Mouse (Mus musculus) MEL (cell line): ENCODE measurements at regions not wholly inside any gene's neighbourhood (a gene's known extent, or its start where the extent isn't known, plus 50 kb on each side); places are given as distances from the start of the nearest gene placed in this dataset.

ENCODE experiments used
- DNase-seq: peaks from one replicate; pipeline ENCODE4 v3.0.0; 2011; ENCODE audit warnings: low read depth, low spot score
- H3K27ac ChIP-seq: 2 replicates; pipeline ENCODE4 v1.5.1; 2012; ENCODE audit warnings: low read depth, mild to moderate bottlenecking, control low read depth, low read length, moderate library complexity; ENCODE audit not compliant: control insufficient read depth
- H3K27me3 ChIP-seq, 2 experiments: fragments of 150-350 bp in 1 of 2; sonication (generic) in 1 of 2; 2 replicates each; pipeline ENCODE4 v1.6.1; 2012; ENCODE audit warnings: low read length in 2 of 2, mild to moderate bottlenecking in 2 of 2, improper control_type of control experiment in 1 of 2, moderate library complexity in 1 of 2; ENCODE audit not compliant: insufficient read depth in 2 of 2, control insufficient read depth in 1 of 2
- H3K36me3 ChIP-seq, 2 experiments: 2 replicates each; pipeline ENCODE4 v1.6.1; 2012 to 2014; ENCODE audit warnings: low read length in 2 of 2, improper control_type of control experiment in 1 of 2, inconsistent platforms in 1 of 2, mild to moderate bottlenecking in 1 of 2; ENCODE audit not compliant: insufficient read depth in 2 of 2, control insufficient read depth in 1 of 2
- H3K4me1 ChIP-seq, 2 experiments: fragments of 150-350 bp in 1 of 2; sonication (generic) in 1 of 2; 2 replicates each; pipeline ENCODE4 v1.6.1; 2012; ENCODE audit warnings: low read length in 2 of 2, improper control_type of control experiment in 1 of 2, mild to moderate bottlenecking in 1 of 2; ENCODE audit not compliant: insufficient read depth in 2 of 2, control insufficient read depth in 1 of 2
- H3K4me3 ChIP-seq, 2 experiments: fragments of 150-350 bp in 1 of 2; sonication (generic) in 1 of 2; 2 replicates each; pipeline ENCODE4 v1.5.1; 2012; ENCODE audit warnings: low read depth in 2 of 2, low read length in 2 of 2, mild to moderate bottlenecking in 2 of 2, moderate library complexity in 2 of 2, control low read depth in 1 of 2, improper control_type of control experiment in 1 of 2; ENCODE audit not compliant: control insufficient read depth in 1 of 2, insufficient read depth in 1 of 2
- H3K79me2 ChIP-seq: 2 replicates; pipeline ENCODE4 v1.6.1; 2012; ENCODE audit warnings: mild to moderate bottlenecking, low read length, moderate library complexity; ENCODE audit not compliant: control insufficient read depth, poor library complexity, insufficient read depth
- H3K9ac ChIP-seq: 2 replicates; pipeline ENCODE4 v1.6.1; 2012; ENCODE audit warnings: low read depth, mild to moderate bottlenecking, control low read depth, low read length, moderate library complexity; ENCODE audit not compliant: control insufficient read depth, poor library complexity, severe bottlenecking
- H3K9me3 ChIP-seq: fragments of 150-350 bp; sonication (generic); replicated peaks from 2 replicates; pipeline ENCODE4 v1.6.1; 2012; ENCODE audit warnings: mild to moderate bottlenecking, low read length, improper control_type of control experiment, moderate library complexity; ENCODE audit not compliant: insufficient read depth
- BHLHE40 ChIP-seq: IDR thresholded peaks from 2 replicates; pipeline ENCODE4 v1.6.1; 2012; ENCODE audit warnings: low read depth, mild to moderate bottlenecking, inconsistent platforms, low read length, improper control_type of control experiment, borderline replicate concordance
- CHD1 ChIP-seq: IDR thresholded peaks from 2 replicates; pipeline ENCODE4 v1.6.1; 2012; ENCODE audit warnings: low read depth, mild to moderate bottlenecking, inconsistent platforms, low read length, improper control_type of control experiment
- GABPA ChIP-seq: IDR thresholded peaks from 2 replicates; pipeline ENCODE4 v1.6.1; 2012; ENCODE audit warnings: low read depth, mild to moderate bottlenecking, inconsistent platforms, low read length, improper control_type of control experiment, moderate library complexity
- JUND ChIP-seq: IDR thresholded peaks from 2 replicates; pipeline ENCODE4 v1.6.1; 2011; ENCODE audit warnings: low read depth, mild to moderate bottlenecking, improper control_type of control experiment, low read length
- KAT2A ChIP-seq: conservative IDR thresholded peaks from 2 replicates; pipeline ENCODE4 v1.6.1; 2012; ENCODE audit warnings: low read depth, low read length, improper control_type of control experiment, inconsistent platforms
- MEF2A ChIP-seq: IDR thresholded peaks from 2 replicates; pipeline ENCODE4 v1.6.1; 2014; ENCODE audit warnings: low read depth, mild to moderate bottlenecking, inconsistent platforms, low read length, improper control_type of control experiment; ENCODE audit not compliant: poor library complexity, insufficient replicate concordance, severe bottlenecking; ENCODE audit errors: extremely low read depth
- MXI1 ChIP-seq: IDR thresholded peaks from 2 replicates; pipeline ENCODE4 v1.6.1; 2011; ENCODE audit warnings: mild to moderate bottlenecking, low read depth, low read length, improper control_type of control experiment
- NELFE ChIP-seq: IDR thresholded peaks from 2 replicates; pipeline ENCODE4 v1.6.1; 2011; ENCODE audit warnings: low read depth, low read length, improper control_type of control experiment
- NRF1 ChIP-seq: IDR thresholded peaks from 2 replicates; pipeline ENCODE4 v1.6.1; 2014; ENCODE audit warnings: low read depth, mild to moderate bottlenecking, inconsistent platforms, low read length, improper control_type of control experiment, moderate library complexity; ENCODE audit not compliant: poor library complexity, insufficient read depth, severe bottlenecking
- POLR2A ChIP-seq, 2 experiments: IDR thresholded peaks; 2 replicates each; pipeline ENCODE4 v1.6.1; 2011 to 2012; ENCODE audit warnings: low read length in 2 of 2, mild to moderate bottlenecking in 2 of 2, control low read depth in 1 of 2, improper control_type of control experiment in 1 of 2, low read depth in 1 of 2, moderate library complexity in 1 of 2; ENCODE audit not compliant: control insufficient read depth in 1 of 2, insufficient read depth in 1 of 2, poor library complexity in 1 of 2
- POLR2AphosphoS2 ChIP-seq: IDR thresholded peaks from 2 replicates; pipeline ENCODE4 v1.6.1; 2011; ENCODE audit warnings: low read length, improper control_type of control experiment
- RAD21 ChIP-seq: IDR thresholded peaks from 2 replicates; pipeline ENCODE4 v1.6.1; 2011; ENCODE audit warnings: mild to moderate bottlenecking, low read depth, low read length, improper control_type of control experiment
- SIN3A ChIP-seq: IDR thresholded peaks from 2 replicates; pipeline ENCODE4 v1.6.1; 2012; ENCODE audit warnings: low read length, improper control_type of control experiment, inconsistent platforms
- TBP ChIP-seq: IDR thresholded peaks from 2 replicates; pipeline ENCODE4 v1.8.0; 2011; ENCODE audit warnings: low read depth, low read length, improper control_type of control experiment
- USF1 ChIP-seq: IDR thresholded peaks from 2 replicates; pipeline ENCODE4 v1.6.1; 2014; ENCODE audit warnings: low read depth, mild to moderate bottlenecking, inconsistent platforms, low read length, improper control_type of control experiment, moderate library complexity
- USF2 ChIP-seq, 2 experiments: IDR thresholded peaks; 2 replicates each; pipeline ENCODE4 v1.6.1; 2011 to 2012; ENCODE audit warnings: improper control_type of control experiment in 2 of 2, low read length in 2 of 2, borderline replicate concordance in 1 of 2, inconsistent platforms in 1 of 2, low read depth in 1 of 2, mild to moderate bottlenecking in 1 of 2; ENCODE audit not compliant: insufficient read depth in 1 of 2
- ZKSCAN1 ChIP-seq: IDR thresholded peaks from 2 replicates; pipeline ENCODE4 v1.6.1; 2012; ENCODE audit warnings: low read depth, mild to moderate bottlenecking, inconsistent platforms, low read length, improper control_type of control experiment, moderate library complexity

DNA sequence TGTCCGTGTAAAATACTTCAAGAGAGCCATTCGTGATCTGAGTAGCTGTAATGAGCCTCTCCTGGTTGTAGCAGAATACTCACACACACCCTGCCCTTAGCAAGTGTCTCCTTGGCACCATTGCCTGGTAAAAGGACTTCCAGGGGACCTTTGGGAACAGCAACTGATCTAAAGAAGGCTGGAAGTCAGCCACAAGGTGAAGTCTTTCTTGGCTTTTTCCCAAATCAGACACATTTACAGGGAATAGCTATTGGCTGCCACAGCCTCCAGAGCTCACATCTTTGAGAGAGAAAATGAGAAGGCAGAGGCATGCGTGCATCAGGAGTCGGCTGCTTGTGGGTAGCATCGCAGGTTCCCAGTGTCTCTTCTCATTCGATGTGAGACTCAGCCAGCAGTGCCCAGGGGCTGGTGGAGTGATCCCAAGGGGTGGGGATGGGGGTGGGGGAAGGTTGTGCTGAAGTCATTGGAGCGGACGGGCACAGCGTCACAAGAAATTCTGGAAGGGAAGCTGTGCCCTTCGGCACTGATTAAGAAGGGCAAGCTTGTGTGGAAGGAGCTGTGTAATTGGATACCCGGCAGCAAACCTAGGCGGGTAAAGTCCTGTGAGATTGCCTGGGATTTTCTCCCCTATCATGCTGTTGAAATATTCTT, 128.3 kb downstream of the Pten start:
- no peaks in the 10 kb centered on the region for H3K36me3 ChIP-seq
- no peaks in the 10 kb centered on the region for H3K27me3 ChIP-seq
- H3K79me2 ChIP-seq = no peaks in the 10 kb centered on the region
- H3K9me3 ChIP-seq = no peaks in the 10 kb centered on the region
- H3K9ac ChIP-seq = no peak overlapping the region
- DNase-seq = no peak
- H3K27ac ChIP-seq = no peak overlapping the region
- H3K4me3 ChIP-seq = no peak overlapping the region
- no peak for TF ChIP-seq NRF1
- TF ChIP-seq ZKSCAN1 = no peak
- TF ChIP-seq CHD1 = no peak
- TF ChIP-seq KAT2A = no peak
- TF ChIP-seq GABPA = no peak
- no peak for TF ChIP-seq BHLHE40
- TF ChIP-seq RAD21 = no peak
- no peak for TF ChIP-seq TBP
- no peak for TF ChIP-seq USF2 (IDR thresholded peaks at IDR 0.05; ENCODE audit: borderline replicate concordance in 1 of 2, insufficient read depth in 1 of 2, low read depth in 1 of 2, low read length in 2 of 2)
- TF ChIP-seq JUND = no peak
- TF ChIP-seq POLR2AphosphoS2 = no peak
- no peak for TF ChIP-seq USF1
- no peak for TF ChIP-seq MEF2A
- no peak for TF ChIP-seq MXI1
- H3K4me1 ChIP-seq = peaks cover 0 to 6% of the 10 kb centered on the region in 2 experiments; a peak in 2 of 4 replicates

DNA sequence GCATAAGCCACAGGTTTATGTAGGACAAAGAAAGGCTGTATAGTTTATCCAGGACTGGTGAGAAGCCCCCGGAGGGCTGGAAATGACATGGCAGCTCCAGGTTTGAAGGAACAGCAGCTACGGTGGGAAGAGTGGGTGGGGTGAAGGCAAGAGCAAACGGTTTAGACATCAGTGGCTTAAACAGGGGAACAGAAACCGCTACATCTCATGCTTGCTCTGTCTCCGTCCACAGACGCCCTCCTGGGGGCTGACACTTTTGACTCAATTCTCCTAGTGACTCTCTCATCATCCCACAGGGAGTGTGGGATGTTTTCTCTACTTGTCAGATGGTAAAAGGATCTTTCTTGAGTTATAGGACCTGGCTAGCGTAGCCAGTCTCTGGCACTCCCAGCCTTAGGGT, 129.9 kb downstream of the Pten start:
- no peaks in the 10 kb centered on the region for H3K36me3 ChIP-seq
- no peaks in the 10 kb centered on the region for H3K4me1 ChIP-seq
- no peak overlapping the region for H3K27ac ChIP-seq
- H3K4me3 ChIP-seq = no peak overlapping the region
- no peak for DNase-seq
- TF ChIP-seq POLR2AphosphoS2 (no peak), KAT2A (no peak), POLR2A (IDR thresholded peaks at IDR 0.05; ENCODE audit: control insufficient read depth in 1 of 2, insufficient read depth in 1 of 2, low read depth in 1 of 2, low read length in 2 of 2, poor library complexity in 1 of 2) (no peak), SIN3A (no peak), BHLHE40 (no peak), NELFE (no peak)
- no peaks in the 10 kb centered on the region for H3K9me3 ChIP-seq
- no peaks in the 10 kb centered on the region for H3K79me2 ChIP-seq
- no peaks in the 10 kb centered on the region for H3K27me3 ChIP-seq
- no peak overlapping the region for H3K9ac ChIP-seq
